Mouse (Mus musculus) MEL (cell line): ENCODE measurements around the gene Prrt4. TPM values are rescaled to one million over a fixed set of nuclear protein-coding genes. Genes with fewer than 3 reads are reported as not detected.

ENCODE experiments used
- DNase-seq: peaks from one replicate; pipeline ENCODE4 v3.0.0; 2011; ENCODE audit warnings: low read depth, low spot score
- H3K27ac ChIP-seq: 2 replicates; pipeline ENCODE4 v1.5.1; 2012; ENCODE audit warnings: low read depth, mild to moderate bottlenecking, control low read depth, low read length, moderate library complexity; ENCODE audit not compliant: control insufficient read depth
- H3K27me3 ChIP-seq, 2 experiments: fragments of 150-350 bp in 1 of 2; sonication (generic) in 1 of 2; 2 replicates each; pipeline ENCODE4 v1.6.1; 2012; ENCODE audit warnings: low read length in 2 of 2, mild to moderate bottlenecking in 2 of 2, improper control_type of control experiment in 1 of 2, moderate library complexity in 1 of 2; ENCODE audit not compliant: insufficient read depth in 2 of 2, control insufficient read depth in 1 of 2
- H3K36me3 ChIP-seq, 2 experiments: 2 replicates each; pipeline ENCODE4 v1.6.1; 2012 to 2014; ENCODE audit warnings: low read length in 2 of 2, improper control_type of control experiment in 1 of 2, inconsistent platforms in 1 of 2, mild to moderate bottlenecking in 1 of 2; ENCODE audit not compliant: insufficient read depth in 2 of 2, control insufficient read depth in 1 of 2
- H3K4me1 ChIP-seq, 2 experiments: fragments of 150-350 bp in 1 of 2; sonication (generic) in 1 of 2; 2 replicates each; pipeline ENCODE4 v1.6.1; 2012; ENCODE audit warnings: low read length in 2 of 2, improper control_type of control experiment in 1 of 2, mild to moderate bottlenecking in 1 of 2; ENCODE audit not compliant: insufficient read depth in 2 of 2, control insufficient read depth in 1 of 2
- H3K4me3 ChIP-seq, 2 experiments: fragments of 150-350 bp in 1 of 2; sonication (generic) in 1 of 2; 2 replicates each; pipeline ENCODE4 v1.5.1; 2012; ENCODE audit warnings: low read depth in 2 of 2, low read length in 2 of 2, mild to moderate bottlenecking in 2 of 2, moderate library complexity in 2 of 2, control low read depth in 1 of 2, improper control_type of control experiment in 1 of 2; ENCODE audit not compliant: control insufficient read depth in 1 of 2, insufficient read depth in 1 of 2
- H3K79me2 ChIP-seq: 2 replicates; pipeline ENCODE4 v1.6.1; 2012; ENCODE audit warnings: mild to moderate bottlenecking, low read length, moderate library complexity; ENCODE audit not compliant: control insufficient read depth, poor library complexity, insufficient read depth
- H3K9ac ChIP-seq: 2 replicates; pipeline ENCODE4 v1.6.1; 2012; ENCODE audit warnings: low read depth, mild to moderate bottlenecking, control low read depth, low read length, moderate library complexity; ENCODE audit not compliant: control insufficient read depth, poor library complexity, severe bottlenecking
- H3K9me3 ChIP-seq: fragments of 150-350 bp; sonication (generic); replicated peaks from 2 replicates; pipeline ENCODE4 v1.6.1; 2012; ENCODE audit warnings: mild to moderate bottlenecking, low read length, improper control_type of control experiment, moderate library complexity; ENCODE audit not compliant: insufficient read depth
- CHD2 ChIP-seq: IDR thresholded peaks from 2 replicates; pipeline ENCODE4 v1.6.1; 2011; ENCODE audit warnings: low read length, improper control_type of control experiment
- CTCF ChIP-seq, 3 experiments: IDR thresholded peaks in 2 of 3; conservative IDR thresholded peaks in 1 of 3; 2 replicates each; pipeline ENCODE4 v1.5.1; 2011 to 2012; ENCODE audit warnings: low read length in 3 of 3, low read depth in 2 of 3, mild to moderate bottlenecking in 2 of 3, improper control_type of control experiment in 1 of 3, inconsistent platforms in 1 of 3, mixed read lengths in 1 of 3, moderate library complexity in 1 of 3; ENCODE audit not compliant: control insufficient read depth in 1 of 3, insufficient read depth in 1 of 3, poor library complexity in 1 of 3, severe bottlenecking in 1 of 3
- E2F4 ChIP-seq: IDR thresholded peaks from 2 replicates; pipeline ENCODE4 v1.6.1; 2011; ENCODE audit warnings: low read depth, low read length, improper control_type of control experiment, borderline replicate concordance
- ELF1 ChIP-seq: IDR thresholded peaks from 2 replicates; pipeline ENCODE4 v1.6.1; 2014; ENCODE audit warnings: low read depth, mild to moderate bottlenecking, inconsistent platforms, low read length, improper control_type of control experiment, moderate library complexity
- EP300 ChIP-seq, 2 experiments: IDR thresholded peaks; 2 replicates each; pipeline ENCODE4 v1.6.1; 2011; ENCODE audit warnings: improper control_type of control experiment in 2 of 2, low read length in 2 of 2, low read depth in 1 of 2, mild to moderate bottlenecking in 1 of 2
- GABPA ChIP-seq: IDR thresholded peaks from 2 replicates; pipeline ENCODE4 v1.6.1; 2012; ENCODE audit warnings: low read depth, mild to moderate bottlenecking, inconsistent platforms, low read length, improper control_type of control experiment, moderate library complexity
- JUND ChIP-seq: IDR thresholded peaks from 2 replicates; pipeline ENCODE4 v1.6.1; 2011; ENCODE audit warnings: low read depth, mild to moderate bottlenecking, improper control_type of control experiment, low read length
- KAT2A ChIP-seq: conservative IDR thresholded peaks from 2 replicates; pipeline ENCODE4 v1.6.1; 2012; ENCODE audit warnings: low read depth, low read length, improper control_type of control experiment, inconsistent platforms
- MEF2A ChIP-seq: IDR thresholded peaks from 2 replicates; pipeline ENCODE4 v1.6.1; 2014; ENCODE audit warnings: low read depth, mild to moderate bottlenecking, inconsistent platforms, low read length, improper control_type of control experiment; ENCODE audit not compliant: poor library complexity, insufficient replicate concordance, severe bottlenecking; ENCODE audit errors: extremely low read depth
- MYB ChIP-seq: IDR thresholded peaks from 2 replicates; pipeline ENCODE4 v1.6.1; 2011; ENCODE audit warnings: mild to moderate bottlenecking, low read depth, low read length, improper control_type of control experiment
- MYC ChIP-seq: IDR thresholded peaks from 2 replicates; pipeline ENCODE4 v1.6.1; 2011; ENCODE audit warnings: low read depth, mild to moderate bottlenecking, low read length, improper control_type of control experiment, moderate library complexity
- NRF1 ChIP-seq: IDR thresholded peaks from 2 replicates; pipeline ENCODE4 v1.6.1; 2014; ENCODE audit warnings: low read depth, mild to moderate bottlenecking, inconsistent platforms, low read length, improper control_type of control experiment, moderate library complexity; ENCODE audit not compliant: poor library complexity, insufficient read depth, severe bottlenecking
- POLR2AphosphoS2 ChIP-seq: IDR thresholded peaks from 2 replicates; pipeline ENCODE4 v1.6.1; 2011; ENCODE audit warnings: low read length, improper control_type of control experiment
- POLR2AphosphoS5 ChIP-seq: IDR thresholded peaks from 2 replicates; pipeline ENCODE4 v1.6.1; 2012; ENCODE audit warnings: low read depth, borderline replicate concordance, mild to moderate bottlenecking, inconsistent platforms, low read length, moderate library complexity, mixed read lengths
- RAD21 ChIP-seq: IDR thresholded peaks from 2 replicates; pipeline ENCODE4 v1.6.1; 2011; ENCODE audit warnings: mild to moderate bottlenecking, low read depth, low read length, improper control_type of control experiment
- RCOR1 ChIP-seq: IDR thresholded peaks from 2 replicates; pipeline ENCODE4 v1.6.1; 2012; ENCODE audit warnings: low read depth, mild to moderate bottlenecking, inconsistent platforms, low read length, improper control_type of control experiment
- SIN3A ChIP-seq: IDR thresholded peaks from 2 replicates; pipeline ENCODE4 v1.6.1; 2012; ENCODE audit warnings: low read length, improper control_type of control experiment, inconsistent platforms
- TAL1 ChIP-seq: IDR thresholded peaks from 2 replicates; pipeline ENCODE4 v1.6.1; 2012; ENCODE audit warnings: mild to moderate bottlenecking, inconsistent platforms, low read length, moderate library complexity, mixed read lengths
- TCF12 ChIP-seq: IDR thresholded peaks from 2 replicates; pipeline ENCODE4 v1.6.1; 2014; ENCODE audit warnings: low read depth, mild to moderate bottlenecking, inconsistent platforms, low read length, improper control_type of control experiment, moderate library complexity
- UBTF ChIP-seq: IDR thresholded peaks from 2 replicates; pipeline ENCODE4 v1.6.1; 2012; ENCODE audit warnings: low read depth, mild to moderate bottlenecking, inconsistent platforms, low read length, improper control_type of control experiment, moderate library complexity, borderline replicate concordance; ENCODE audit not compliant: insufficient read depth
- USF1 ChIP-seq: IDR thresholded peaks from 2 replicates; pipeline ENCODE4 v1.6.1; 2014; ENCODE audit warnings: low read depth, mild to moderate bottlenecking, inconsistent platforms, low read length, improper control_type of control experiment, moderate library complexity
- USF2 ChIP-seq, 2 experiments: IDR thresholded peaks; 2 replicates each; pipeline ENCODE4 v1.6.1; 2011 to 2012; ENCODE audit warnings: improper control_type of control experiment in 2 of 2, low read length in 2 of 2, borderline replicate concordance in 1 of 2, inconsistent platforms in 1 of 2, low read depth in 1 of 2, mild to moderate bottlenecking in 1 of 2; ENCODE audit not compliant: insufficient read depth in 1 of 2
- ZNF384 ChIP-seq: IDR thresholded peaks from 2 replicates; pipeline ENCODE4 v1.6.1; 2012; ENCODE audit warnings: low read depth, mild to moderate bottlenecking, inconsistent platforms, low read length, improper control_type of control experiment
- polyA plus RNA-seq, 2 experiments: library from polyadenylated mRNA; stranded (reverse) in 1 of 2; unstranded in 1 of 2; fragments of >175 nt in 1 of 2; fragments of >200 nt in 1 of 2; gene quantifications; 2 replicates each; pipeline versions ENCODE4 v1.2.1 to v1.2.4; 2012; ENCODE audit warnings: low replicate concordance in 2 of 2, low read depth in 1 of 2; ENCODE audit not compliant: insufficient read length in 2 of 2, insufficient read depth in 1 of 2, missing spikeins in 1 of 2
- total RNA-seq: library from RNA; depleted of rRNA; stranded (reverse); fragments of 300-350 nt; gene quantifications from 2 replicates; pipeline ENCODE4 v1.2.3, GENCODE M21; 2012

Gene Prrt4
- total and polyA plus RNA-seq, 3 experiments: 0.17 TPM; not detected in 2

DNA sequence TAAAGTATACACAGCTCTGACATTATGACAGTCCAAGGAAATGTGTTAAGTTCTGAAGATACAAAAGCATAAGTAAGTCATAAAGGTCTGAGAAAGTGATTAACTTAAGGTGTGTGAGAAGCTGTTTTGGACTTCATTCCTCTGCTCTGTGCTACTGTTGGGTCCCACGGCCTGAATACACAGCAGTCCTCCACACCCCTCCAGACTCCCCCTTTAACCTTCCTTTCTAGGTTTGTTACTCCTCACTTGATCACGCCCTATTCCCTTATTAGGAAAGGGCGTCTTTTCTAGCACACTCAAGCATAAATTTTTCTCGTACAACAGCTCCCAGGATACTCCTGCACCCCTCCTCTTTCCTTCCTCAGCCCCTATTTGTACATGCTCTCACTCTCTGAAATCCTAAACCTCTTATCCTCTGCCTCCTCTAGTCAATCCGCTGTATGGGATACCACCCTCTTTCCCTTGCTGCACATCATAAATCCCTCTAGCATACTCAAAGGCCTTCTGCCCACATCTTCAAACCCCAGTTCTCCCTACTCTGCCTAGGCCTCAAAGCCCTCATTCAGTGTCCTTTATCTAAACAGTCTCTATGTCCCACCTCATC is 31.9 kb downstream of the Prrt4 start:
- H3K4me1 ChIP-seq: no peaks in the 10 kb centered on the region
- no peaks in the 10 kb centered on the region for H3K27me3 ChIP-seq
- no peak overlapping the region for H3K9ac ChIP-seq
- no peaks in the 10 kb centered on the region for H3K79me2 ChIP-seq
- DNase-seq: no peak
- H3K36me3 ChIP-seq: peaks cover 0 to 5% of the 10 kb centered on the region in 2 experiments; a peak in 2 of 4 replicates
- TF ChIP-seq MYC (no peak), RAD21 (no peak), USF1 (no peak), ZNF384 (no peak), E2F4 (no peak), POLR2AphosphoS5 (no peak), GABPA (no peak), MYB (no peak), TAL1 (no peak), JUND (no peak), POLR2AphosphoS2 (no peak), UBTF (no peak), CHD2 (no peak), EP300 (IDR thresholded peaks at IDR 0.05; ENCODE audit: low read depth in 1 of 2, low read length in 2 of 2) (no peak), ELF1 (no peak), CTCF (IDR thresholded peaks at IDR 0.05 in 2 of 3, conservative IDR thresholded peaks at IDR 0.05 in 1 of 3; ENCODE audit: control insufficient read depth in 1 of 3, insufficient read depth in 1 of 3, low read depth in 2 of 3, low read length in 3 of 3, poor library complexity in 1 of 3, severe bottlenecking in 1 of 3) (no peak), SIN3A (no peak), KAT2A (no peak), RCOR1 (no peak)
- TF ChIP-seq, all 39 proteins: peak for 0
- no peak overlapping the region for H3K4me3 ChIP-seq
- H3K27ac ChIP-seq: no peak overlapping the region
- no peaks in the 10 kb centered on the region for H3K9me3 ChIP-seq

DNA sequence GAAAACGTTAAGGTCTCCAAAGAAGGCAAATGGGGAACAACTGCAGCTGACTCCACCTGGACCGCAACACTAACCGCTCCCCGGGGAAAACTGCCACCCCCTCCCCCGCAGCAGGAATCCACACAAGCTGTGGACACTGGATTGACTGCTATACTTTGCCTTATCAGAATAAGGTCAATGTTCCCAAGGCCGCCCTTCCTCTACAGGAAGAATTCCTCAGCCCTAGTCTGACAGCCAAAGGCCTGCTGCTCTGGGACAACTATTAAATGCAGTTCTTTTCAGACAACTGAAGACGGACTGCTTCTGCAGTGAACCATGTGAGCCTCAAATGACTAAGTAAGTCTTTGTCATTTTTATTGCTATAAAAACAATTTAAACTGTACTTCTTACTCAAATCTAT is 32.7 kb downstream of the Prrt4 start:
- H3K4me1 ChIP-seq: no peaks in the 10 kb centered on the region
- H3K36me3 ChIP-seq: peaks cover 0 to 5% of the 10 kb centered on the region in 2 experiments; a peak in 2 of 4 replicates
- H3K79me2 ChIP-seq: no peaks in the 10 kb centered on the region
- TF ChIP-seq USF2 (IDR thresholded peaks at IDR 0.05; ENCODE audit: borderline replicate concordance in 1 of 2, insufficient read depth in 1 of 2, low read depth in 1 of 2, low read length in 2 of 2) (no peak), NRF1 (no peak), RCOR1 (no peak), UBTF (no peak), MYC (no peak), CHD2 (no peak), SIN3A (no peak), MEF2A (no peak), TCF12 (no peak), ELF1 (no peak)
- no peak overlapping the region for H3K27ac ChIP-seq
- no peaks in the 10 kb centered on the region for H3K9me3 ChIP-seq
- no peak for DNase-seq
- H3K9ac ChIP-seq: no peak overlapping the region
- no peak overlapping the region for H3K4me3 ChIP-seq
- no peaks in the 10 kb centered on the region for H3K27me3 ChIP-seq
